Mouse (Mus musculus) limb, embryonic 14.5 days (tissue): ENCODE results near the gene Hao2. TPM values are rescaled to one million over a fixed set of nuclear protein-coding genes. Genes with fewer than 3 reads are reported as not detected.

Experiments used
- ATAC-seq: fragments of 200-750 bp; cut with Nextera tagmentation; 2 replicates; pipeline ENCODE4 v1.8.0; 2017; ENCODE audit warnings: low read depth, moderate number of reproducible peaks, moderate TSS enrichment; ENCODE audit not compliant: low FRiP score
- DNase-seq: peaks from one replicate; pipeline ENCODE4 v3.0.0-alpha.2; 2015; ENCODE audit warnings: low spot score
- H3K27ac ChIP-seq: fragments of 300-500 bp; sonication (generic); replicated peaks from 2 replicates; pipeline ENCODE4 v1.5.1; 2014; ENCODE audit warnings: low read depth, mild to moderate bottlenecking, low read length, moderate library complexity, mixed read lengths
- H3K27me3 ChIP-seq: fragments of 300-500 bp; sonication (generic); 2 replicates; pipeline ENCODE4 v1.6.1; 2014; ENCODE audit warnings: low read length, mixed read lengths; ENCODE audit not compliant: control insufficient read depth, insufficient read depth
- H3K36me3 ChIP-seq: fragments of 300-500 bp; sonication (generic); 2 replicates; pipeline ENCODE4 v1.6.1; 2014; ENCODE audit warnings: mild to moderate bottlenecking, low read length, moderate library complexity, mixed read lengths; ENCODE audit not compliant: control insufficient read depth, insufficient read depth
- H3K4me1 ChIP-seq: fragments of 300-500 bp; sonication (generic); 2 replicates; pipeline ENCODE4 v1.6.1; 2014; ENCODE audit warnings: antibody characterized with exemption, low read length, mixed read lengths; ENCODE audit not compliant: control insufficient read depth, insufficient read depth
- H3K4me2 ChIP-seq: fragments of 300-500 bp; sonication (generic); replicated peaks from 2 replicates; pipeline ENCODE4 v1.6.1; 2014; ENCODE audit warnings: low read depth, mild to moderate bottlenecking, low read length, moderate library complexity; ENCODE audit not compliant: severe bottlenecking
- H3K4me3 ChIP-seq: fragments of 300-500 bp; sonication (generic); replicated peaks from 2 replicates; pipeline ENCODE4 v1.5.1; 2014; ENCODE audit warnings: low read length
- H3K9ac ChIP-seq: fragments of 300-500 bp; sonication (generic); 2 replicates; pipeline ENCODE4 v1.6.1; 2014; ENCODE audit warnings: mild to moderate bottlenecking, low read depth, low read length, moderate library complexity; ENCODE audit not compliant: severe bottlenecking
- H3K9me3 ChIP-seq: fragments of 300-500 bp; sonication (generic); 2 replicates; pipeline ENCODE4 v1.6.1; 2016; ENCODE audit warnings: low read length; ENCODE audit not compliant: control insufficient read depth
- POLR2A ChIP-seq: fragments of 200-500 bp; IDR thresholded peaks from 2 replicates; pipeline ENCODE4 v1.8.0; 2012; ENCODE audit warnings: inconsistent platforms, mild to moderate bottlenecking, moderate library complexity, borderline replicate concordance; ENCODE audit not compliant: insufficient read depth, insufficient read length; ENCODE audit errors: extremely low read depth
- WGBS: fragments of 180-500 bp; shearing (Covaris S2); extraction: QIAGEN DNeasy Blood & Tissue Kit; methylation state at CpG from one replicate; pipeline ENCODE4 v1.1.7; 2014; 5-methylcytosine and 5-hydroxymethylcytosine counted together
- polyA plus RNA-seq, 2 experiments: library from polyadenylated mRNA; depleted of rRNA in 1 of 2; stranded (reverse) in 1 of 2; unstranded in 1 of 2; fragments of >200 nt; fragmentation: Nextera tagmentation in 1 of 2; extraction: Ambion mirVana in 1 of 2; gene quantifications; 2 replicates each; pipeline versions ENCODE4 v1.2.1 to v1.2.3; 2012 to 2014

Gene Hao2
- polyA plus RNA-seq, 2 experiments = 0.04 to 0.11 TPM

DNA sequence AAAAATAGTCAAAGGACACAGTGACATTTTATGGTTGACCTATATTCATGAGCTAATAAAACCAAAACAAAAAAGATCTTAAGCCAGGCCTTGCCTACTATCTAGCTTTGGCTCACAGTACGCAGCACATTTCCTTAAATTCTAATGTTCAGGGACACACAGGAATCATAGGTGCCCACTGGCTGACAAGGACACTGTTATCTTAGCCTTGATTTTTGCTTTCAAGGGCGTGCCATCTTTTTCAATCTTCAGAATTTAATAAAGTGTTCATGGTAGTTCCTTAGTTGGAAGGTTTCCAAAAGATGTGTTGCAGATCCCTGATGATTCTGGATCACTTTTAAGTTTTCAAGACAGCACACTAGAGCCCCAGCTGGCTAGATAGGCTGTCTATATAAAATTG, 12.2 kb downstream of the Hao2 start:
- no peaks in the 10 kb centered on the region for H3K27me3 ChIP-seq
- H3K9ac ChIP-seq = no peak overlapping the region
- DNase-seq (no peak), ATAC-seq (no peak)
- H3K4me1 ChIP-seq = no peaks in the 10 kb centered on the region
- TF ChIP-seq POLR2A = no peak
- H3K4me2 ChIP-seq = no peak overlapping the region
- no peaks in the 10 kb centered on the region for H3K9me3 ChIP-seq
- 86% methylated on average over 2 of the region's 2 CpGs for WGBS
- no peak overlapping the region for H3K4me3 ChIP-seq
- no peaks in the 10 kb centered on the region for H3K36me3 ChIP-seq
- H3K27ac ChIP-seq = no peak overlapping the region

GRCm38 (mm10) chr3:98880216-98880615, 12.8 kb downstream of the Hao2 start:
- H3K4me2 ChIP-seq = no peak overlapping the region
- no peak overlapping the region for H3K9ac ChIP-seq
- no peak overlapping the region for H3K27ac ChIP-seq
- ATAC-seq (no peak), DNase-seq (no peak)
- H3K4me1 ChIP-seq = no peaks in the 10 kb centered on the region
- no peaks in the 10 kb centered on the region for H3K9me3 ChIP-seq
- no peak overlapping the region for H3K4me3 ChIP-seq
- WGBS = 76% methylated on average over 6 of the region's 6 CpGs
- H3K36me3 ChIP-seq = no peaks in the 10 kb centered on the region
- H3K27me3 ChIP-seq = no peaks in the 10 kb centered on the region
- TF ChIP-seq POLR2A = no peak

DNA sequence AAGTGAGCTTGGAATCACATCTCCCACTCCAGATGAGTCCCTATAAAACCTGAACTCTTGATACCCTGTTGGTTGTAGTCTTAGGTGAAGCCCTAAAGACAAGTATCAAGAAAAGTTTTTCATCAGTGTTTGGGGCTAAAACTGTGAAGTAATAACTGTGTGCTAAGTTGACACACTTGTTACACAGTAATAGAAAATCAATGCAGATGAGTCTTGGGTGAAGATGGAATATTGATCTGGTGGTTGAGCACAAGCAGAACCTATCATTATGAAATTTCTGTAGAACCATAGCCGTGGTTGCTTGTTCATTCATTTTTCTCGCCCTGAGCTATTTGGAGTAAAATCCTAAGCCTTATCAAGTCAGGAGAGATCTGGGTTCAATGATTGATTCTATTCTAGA, 24.8 kb downstream of the Hao2 start:
- WGBS = 84% methylated on average over 2 of the region's 2 CpGs

DNA sequence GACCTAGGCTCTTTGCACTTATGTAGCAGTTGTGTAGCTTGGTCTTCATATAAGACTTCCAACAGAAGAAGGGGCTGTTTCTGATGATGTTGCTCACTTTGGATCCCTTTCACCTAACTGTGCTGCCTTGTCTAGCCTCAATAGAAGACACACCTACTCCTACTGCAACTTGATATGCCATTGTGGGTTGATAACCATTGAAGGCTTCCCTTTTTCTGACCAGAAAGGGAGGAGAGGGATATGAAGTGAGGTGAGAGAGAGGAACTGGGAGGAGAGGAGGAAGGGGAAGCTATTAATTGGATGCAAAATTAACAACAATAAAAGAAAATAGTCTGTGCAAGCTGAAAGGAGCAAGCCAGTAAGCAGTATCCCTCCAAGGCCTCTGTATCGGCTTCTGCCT, 30.2 kb downstream of the Hao2 start:
- ATAC-seq = no peak
- Histone ChIP-seq H3K9ac (no peak overlapping the region), H3K27me3 (no peaks in the 10 kb centered on the region), H3K36me3 (no peaks in the 10 kb centered on the region), H3K4me2 (no peak overlapping the region), H3K27ac (no peak overlapping the region), H3K9me3 (no peaks in the 10 kb centered on the region), H3K4me3 (no peak overlapping the region), H3K4me1 (no peaks in the 10 kb centered on the region)
- TF ChIP-seq POLR2A = no peak
- DNase-seq = no peak
- WGBS = 100% methylated on average over 1 of the region's 1 CpGs

More for the DNA sequence above, 24.8 kb downstream of the Hao2 start:
- ATAC-seq (no peak), DNase-seq (no peak)
- H3K36me3 ChIP-seq = no peaks in the 10 kb centered on the region
- no peak overlapping the region for H3K27ac ChIP-seq
- no peak overlapping the region for H3K4me3 ChIP-seq
- H3K4me2 ChIP-seq = no peak overlapping the region
- TF ChIP-seq POLR2A = no peak
- H3K9me3 ChIP-seq = no peaks in the 10 kb centered on the region
- H3K9ac ChIP-seq = no peak overlapping the region
- H3K4me1 ChIP-seq = no peaks in the 10 kb centered on the region
- H3K27me3 ChIP-seq = no peaks in the 10 kb centered on the region

DNA sequence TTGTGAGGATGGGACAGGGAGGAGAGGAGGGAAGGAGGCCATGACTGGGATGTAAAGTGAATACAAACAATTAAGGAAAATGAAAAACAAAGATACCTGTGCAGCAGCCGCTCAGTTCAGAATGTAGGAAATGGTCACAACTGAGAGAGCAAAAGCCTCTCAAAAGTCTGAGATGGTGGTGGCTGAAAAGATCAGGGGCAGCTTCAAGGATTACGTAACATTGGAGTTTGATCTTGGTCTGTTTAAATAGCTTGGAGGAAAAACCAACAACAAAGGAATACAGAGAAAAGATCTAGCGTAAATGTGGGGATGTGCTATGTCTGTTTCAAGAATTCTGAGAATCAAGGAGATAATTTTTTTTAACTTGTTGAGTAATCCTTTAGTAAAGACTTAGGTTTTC, 33.5 kb downstream of the Hao2 start, which contains the start of gene Hsd3b1:
Hsd3b1 (minus strand) TSS at position 219 of the 400 bp plus-strand sequence.
- 86% methylated on average over 3 of the region's 3 CpGs for WGBS
- no peak within 1 kb of the TSS for H3K9ac ChIP-seq
- ATAC-seq (no peak), DNase-seq (no peak)
- H3K4me3 ChIP-seq = no peak within 1 kb of the TSS
- H3K36me3 ChIP-seq = no peaks in the 10 kb centered on the region
- H3K27me3 ChIP-seq = no peaks in the 10 kb centered on the region
- no peaks in the 10 kb centered on the region for H3K9me3 ChIP-seq
- H3K4me1 ChIP-seq = no peaks in the 10 kb centered on the region
- no peak for TF ChIP-seq POLR2A
- H3K27ac ChIP-seq = no peak within 1 kb of the TSS
- H3K4me2 ChIP-seq = no peak within 1 kb of the TSS

DNA sequence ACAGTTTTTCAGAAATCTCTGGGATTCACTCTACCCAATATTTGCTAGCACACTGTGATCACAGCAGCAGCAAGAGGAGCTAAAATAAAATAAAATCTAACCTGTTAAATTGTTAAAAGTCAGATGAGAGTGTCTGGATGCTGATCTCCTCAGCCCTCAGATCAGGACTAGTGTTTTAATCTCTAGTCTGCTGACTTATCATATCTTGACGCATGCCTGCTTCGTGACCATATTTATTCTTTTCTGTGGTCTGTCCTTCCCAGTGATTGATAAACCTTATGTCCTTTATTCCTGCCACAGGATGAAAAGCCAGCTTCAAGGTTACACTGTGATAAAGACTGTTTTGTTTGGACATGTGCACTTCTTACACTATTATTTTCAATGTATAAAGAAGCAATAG, 35.0 kb downstream of the Hao2 start:
- no peaks in the 10 kb centered on the region for H3K9me3 ChIP-seq
- H3K4me3 ChIP-seq = no peak overlapping the region
- ATAC-seq (no peak), DNase-seq (no peak)
- TF ChIP-seq POLR2A = no peak
- H3K4me1 ChIP-seq = no peaks in the 10 kb centered on the region
- no peak overlapping the region for H3K27ac ChIP-seq
- no peak overlapping the region for H3K4me2 ChIP-seq
- no peak overlapping the region for H3K9ac ChIP-seq
- WGBS = 86% methylated on average over 2 of the region's 2 CpGs
- H3K36me3 ChIP-seq = no peaks in the 10 kb centered on the region
- no peaks in the 10 kb centered on the region for H3K27me3 ChIP-seq
